Mouse (Mus musculus) liver, embryonic 12.5 days (tissue): ENCODE measurements around the gene 2310033P09Rik. TPM values are rescaled to one million over a fixed set of nuclear protein-coding genes. Genes with fewer than 3 reads are reported as not detected.
A peak's percentile ranks its signal among the peaks of the same experiment; 100 is the strongest.

ENCODE experiments used
- ATAC-seq: fragments of 200-750 bp; cut with Nextera tagmentation; 2 replicates; pipeline ENCODE4 v1.8.0; 2017; ENCODE audit warnings: moderate number of reproducible peaks, mild to moderate bottlenecking, moderate library complexity
- H3K27ac ChIP-seq: fragments of 300-500 bp; sonication (generic); 2 replicates; pipeline ENCODE4 v1.5.1; 2016; ENCODE audit warnings: mild to moderate bottlenecking
- H3K27me3 ChIP-seq: fragments of 300-500 bp; sonication (generic); replicated peaks from 2 replicates; pipeline ENCODE4 v1.6.1; 2016; ENCODE audit warnings: mild to moderate bottlenecking, moderate library complexity
- H3K36me3 ChIP-seq: fragments of 300-500 bp; sonication (generic); 2 replicates; pipeline ENCODE4 v1.6.1; 2016; ENCODE audit warnings: mild to moderate bottlenecking, moderate library complexity
- H3K4me1 ChIP-seq: fragments of 300-500 bp; sonication (generic); 2 replicates; pipeline ENCODE4 v1.6.1; 2016
- H3K4me2 ChIP-seq: fragments of 300-500 bp; sonication (generic); 2 replicates; pipeline ENCODE4 v1.6.1; 2016; ENCODE audit warnings: mild to moderate bottlenecking, moderate library complexity
- H3K4me3 ChIP-seq: fragments of 300-500 bp; sonication (generic); 2 replicates; pipeline ENCODE4 v1.5.1; 2016; ENCODE audit warnings: mild to moderate bottlenecking, moderate library complexity
- H3K9ac ChIP-seq: fragments of 300-500 bp; sonication (generic); 2 replicates; pipeline ENCODE4 v1.6.1; 2016; ENCODE audit warnings: mild to moderate bottlenecking, moderate library complexity
- H3K9me3 ChIP-seq: fragments of 300-500 bp; sonication (generic); replicated peaks from 2 replicates; pipeline ENCODE4 v1.6.1; 2016; ENCODE audit warnings: mild to moderate bottlenecking, moderate library complexity
- WGBS: fragments of 180-500 bp; shearing (Covaris S2); methylation state at CpG from one replicate; pipeline ENCODE4 v1.1.7; 2016; ENCODE audit not compliant: insufficient replicate concordance; 5-methylcytosine and 5-hydroxymethylcytosine counted together
- polyA plus RNA-seq: library from polyadenylated mRNA; unstranded; fragments of >200 nt; fragmentation: Nextera tagmentation; extraction: Ambion mirVana; gene quantifications from 2 replicates; pipeline ENCODE4 v1.2.1, GENCODE M21; 2016

2310033P09Rik gene
- polyA plus RNA-seq, 1 experiment from 2014 or later: 26.6 TPM

- Histone ChIP-seq H3K4me3 (no peak overlapping the region), H3K4me1 (peaks cover 79% of the 10 kb centered on the region), H3K4me2 (peak overlapping the region; percentile 2; the same call in 1 of the 2 replicates), H3K9me3 (no peaks in the 10 kb centered on the region), H3K9ac (no peak overlapping the region), H3K36me3 (peaks cover 52% of the 10 kb centered on the region), H3K27ac (no peak overlapping the region), H3K27me3 (no peaks in the 10 kb centered on the region)
- WGBS: 79% methylated on average over 3 of the region's 3 CpGs
- no peak for ATAC-seq
These were observed 15.9 kb downstream of the 2310033P09Rik start for GRCm38 (mm10) chr11:59224025-59224424.

- H3K9ac ChIP-seq: no peak overlapping the region
- H3K4me1 ChIP-seq: peaks cover 82% of the 10 kb centered on the region
- 21% methylated on average over 2 of the region's 2 CpGs for WGBS
- no peaks in the 10 kb centered on the region for H3K27me3 ChIP-seq
- ATAC-seq: no peak
- H3K4me2 ChIP-seq: peak overlapping the region; percentile 2; the same call in 1 of the 2 replicates
- no peaks in the 10 kb centered on the region for H3K9me3 ChIP-seq
- no peak overlapping the region for H3K27ac ChIP-seq
- H3K36me3 ChIP-seq: peaks cover 48% of the 10 kb centered on the region
- no peak overlapping the region for H3K4me3 ChIP-seq
These were observed 16.3 kb downstream of the 2310033P09Rik start for GRCm38 (mm10) chr11:59224470-59224869.

- H3K9ac ChIP-seq: peak overlapping the region; percentile 42; the same call in 1 of the 2 replicates
- H3K36me3 ChIP-seq: peaks cover 41% of the 10 kb centered on the region
- H3K27ac ChIP-seq: no peak overlapping the region
- no peak for ATAC-seq
- H3K4me1 ChIP-seq: peaks cover 80% of the 10 kb centered on the region
- H3K4me2 ChIP-seq: peak overlapping the region; percentile 86
- no peaks in the 10 kb centered on the region for H3K9me3 ChIP-seq
- peak overlapping the region; percentile 96; the same call in 1 of the 2 replicates for H3K4me3 ChIP-seq
- H3K27me3 ChIP-seq: no peaks in the 10 kb centered on the region
- 18% methylated on average over 2 of the region's 2 CpGs for WGBS
These were observed 17.0 kb downstream of the 2310033P09Rik start for GRCm38 (mm10) chr11:59225167-59225566.

GRCm38 (mm10) chr11:59226251-59226650 is 18.1 kb downstream of the 2310033P09Rik start:
- Histone ChIP-seq H3K4me2 (peak overlapping the region; percentile 86), H3K27me3 (no peaks in the 10 kb centered on the region), H3K36me3 (peaks cover 32% of the 10 kb centered on the region), H3K9ac (peak overlapping the region; percentile 99), H3K27ac (peak overlapping the region; percentile 97), H3K9me3 (no peaks in the 10 kb centered on the region), H3K4me1 (peaks cover 76% of the 10 kb centered on the region), H3K4me3 (peak overlapping the region; percentile 96)
- ATAC-seq: no peak
- WGBS: 50% methylated on average over 3 of the region's 3 CpGs

GRCm38 (mm10) chr11:59226787-59227603 is 18.9 kb downstream of the 2310033P09Rik start:
- WGBS: 1% methylated on average over 21 of the region's 21 CpGs
- ATAC-seq: no peak

GRCm38 (mm10) chr11:59227604-59228121 is 19.5 kb downstream of the 2310033P09Rik start:
- peaks cover 13% of the 10 kb centered on the region for H3K27me3 ChIP-seq
- peaks cover 24% of the 10 kb centered on the region for H3K36me3 ChIP-seq
- peak overlapping the region; percentile 96 for H3K4me3 ChIP-seq
- WGBS: under 1% methylated on average over 39 of the region's 51 CpGs
- peaks cover 62% of the 10 kb centered on the region for H3K4me1 ChIP-seq
- peak; percentile 75 for ATAC-seq
- peak overlapping the region; percentile 86 for H3K4me2 ChIP-seq
- H3K9ac ChIP-seq: peak overlapping the region; percentile 99
- H3K9me3 ChIP-seq: no peaks in the 10 kb centered on the region
- H3K27ac ChIP-seq: peak overlapping the region; percentile 97

More at GRCm38 (mm10) chr11:59226787-59227603, 18.9 kb downstream of the 2310033P09Rik start:
- Histone ChIP-seq H3K27me3 (0 out of 2 replicates have a peak, but pooled peaks cover 6% of the 10 kb centered on the region), H3K4me1 (peaks cover 68% of the 10 kb centered on the region), H3K27ac (peak overlapping the region; percentile 97), H3K9ac (peak overlapping the region; percentile 99), H3K4me3 (peak overlapping the region; percentile 96), H3K36me3 (peaks cover 25% of the 10 kb centered on the region), H3K9me3 (no peaks in the 10 kb centered on the region), H3K4me2 (peak overlapping the region; percentile 86)

GRCm38 (mm10) chr11:59228122-59228953 is 20.2 kb downstream of the 2310033P09Rik start, which contains the start of gene Arf1:
Gene Arf1 (minus strand): TSS chr11:59228270.
- Histone ChIP-seq H3K9ac (peak within 1 kb of the TSS; percentile 99), H3K4me1 (peaks cover 55% of the 10 kb centered on the region)

GRCm38 (mm10) chr11:59230144-59230760 is 22.1 kb downstream of the 2310033P09Rik start:
- no peaks in the 10 kb centered on the region for H3K9me3 ChIP-seq
- H3K4me3 ChIP-seq: no peak overlapping the region
- WGBS: 12% methylated on average over 7 of the region's 7 CpGs
- ATAC-seq: no peak
- H3K27ac ChIP-seq: no peak overlapping the region
- 0 out of 2 replicates have a peak overlapping the region, but pooled peaks have one; percentile 24 for H3K9ac ChIP-seq
- H3K27me3 ChIP-seq: peaks cover 36% of the 10 kb centered on the region
- 0 out of 2 replicates have a peak overlapping the region, but pooled peaks have one; percentile 16 for H3K4me2 ChIP-seq
- H3K36me3 ChIP-seq: peaks cover 7% of the 10 kb centered on the region; the same call in 1 of the 2 replicates
- H3K4me1 ChIP-seq: peaks cover 36% of the 10 kb centered on the region

More at GRCm38 (mm10) chr11:59228122-59228953, 20.2 kb downstream of the 2310033P09Rik start, which contains the start of gene Arf1:
- Histone ChIP-seq H3K27me3 (peaks cover 19% of the 10 kb centered on the region), H3K27ac (peak within 1 kb of the TSS; percentile 97), H3K4me3 (peak within 1 kb of the TSS; percentile 96), H3K4me2 (peak within 1 kb of the TSS; percentile 86), H3K36me3 (peaks cover 22% of the 10 kb centered on the region), H3K9me3 (no peaks in the 10 kb centered on the region)
- ATAC-seq: peak; percentile 95
- 4% methylated on average over 59 of the region's 59 CpGs for WGBS

GRCm38 (mm10) chr11:59232797-59233196 is 24.7 kb downstream of the 2310033P09Rik start:
- H3K27ac ChIP-seq: no peak overlapping the region
- H3K27me3 ChIP-seq: peaks cover 51% of the 10 kb centered on the region
- no peaks in the 10 kb centered on the region for H3K9me3 ChIP-seq
- H3K4me2 ChIP-seq: no peak overlapping the region
- no peaks in the 10 kb centered on the region for H3K36me3 ChIP-seq
- 65% methylated on average over 2 of the region's 2 CpGs for WGBS
- peaks cover 17% of the 10 kb centered on the region for H3K4me1 ChIP-seq
- H3K9ac ChIP-seq: no peak overlapping the region
- ATAC-seq: no peak
- no peak overlapping the region for H3K4me3 ChIP-seq

- Histone ChIP-seq H3K27ac (no peak overlapping the region), H3K9ac (no peak overlapping the region), H3K4me1 (peaks cover 7% of the 10 kb centered on the region; the same call in 1 of the 2 replicates), H3K9me3 (no peaks in the 10 kb centered on the region), H3K4me3 (no peak overlapping the region), H3K27me3 (peaks cover 88% of the 10 kb centered on the region), H3K4me2 (no peak overlapping the region), H3K36me3 (no peaks in the 10 kb centered on the region)
- peak; percentile 78 for ATAC-seq
- 7% methylated on average over 15 of the region's 15 CpGs for WGBS
These were observed 30.7 kb downstream of the 2310033P09Rik start for GRCm38 (mm10) chr11:59238525-59239427.
